32 mouse cellular contexts compared by ENCODE assay signal in genomic region chr5:74730601-74731000, GRCm38 (mm10).
"Had no signal": no experiment of that assay in that cellular context is flagged by ENCODE, and none has a peak within 500 bp of the region (broad histone marks: within the 10 kb centered on the region; RNA-seq: fewer than 3 reads in every experiment).

No protein-coding gene starts in this region.

- H3K27me3 ChIP-seq: hindbrain, embryonic 12.5 days; hindbrain, embryonic 13.5 days; hindbrain, embryonic 15.5 days; kidney, embryonic 15.5 days had no signal

- H3K9ac ChIP-seq: heart, embryonic 12.5 days; heart, embryonic 13.5 days; heart, embryonic 15.5 days; hindbrain, embryonic 12.5 days; hindbrain, embryonic 13.5 days; hindbrain, embryonic 14.5 days; hindbrain, embryonic 15.5 days; kidney, embryonic 15.5 days had no signal

- H3K4me3 ChIP-seq: heart, embryonic 10.5 days; heart, embryonic 12.5 days; heart, embryonic 13.5 days; heart, embryonic 15.5 days; hindbrain, embryonic 10.5 days; hindbrain, embryonic 12.5 days; hindbrain, embryonic 13.5 days; hindbrain, embryonic 15.5 days; kidney, embryonic 15.5 days; layer of hippocampus, adult 2 months; left cerebral cortex, adult 2 months had no signal

- H3K9me3 ChIP-seq: heart, embryonic 10.5 days; heart, embryonic 12.5 days; heart, embryonic 13.5 days; heart, embryonic 15.5 days; hindbrain, embryonic 10.5 days; hindbrain, embryonic 12.5 days; hindbrain, embryonic 13.5 days; hindbrain, embryonic 15.5 days; kidney, embryonic 15.5 days had no signal

- H3K4me2 ChIP-seq: heart, embryonic 12.5 days; heart, embryonic 13.5 days; heart, embryonic 15.5 days; hindbrain, embryonic 12.5 days; hindbrain, embryonic 13.5 days; hindbrain, embryonic 14.5 days; hindbrain, embryonic 15.5 days; kidney, embryonic 15.5 days had no signal

- H3K36me3 ChIP-seq: heart, embryonic 10.5 days; heart, embryonic 12.5 days; heart, embryonic 13.5 days; heart, embryonic 15.5 days; hindbrain, embryonic 10.5 days; hindbrain, embryonic 12.5 days; hindbrain, embryonic 13.5 days; hindbrain, embryonic 15.5 days; kidney, embryonic 15.5 days had no signal

- DNase-seq: heart, postnatal 10 days; heart, postnatal 14 days; heart, postnatal 36 days; heart, postnatal 4 days; kidney, adult 11 months; kidney, adult 18-20 months; kidney, adult 2 months; kidney, adult 8-10 months; kidney, adult 9 months; kidney, postnatal 10 days; kidney, postnatal 14 days; kidney, postnatal 25 days; kidney, postnatal 36 days; kidney, postnatal 4 days; layer of hippocampus, adult 9-11 months; layer of hippocampus, postnatal 36 days had no signal

- ATAC-seq: hindbrain, embryonic 16.5 days; hindbrain, postnatal 0 days; inflammation-experienced regulatory T-cells, adult 6 months had no signal

- H3K27ac ChIP-seq: heart, embryonic 10.5 days; heart, embryonic 13.5 days; heart, embryonic 15.5 days; hindbrain, embryonic 10.5 days; hindbrain, embryonic 12.5 days; hindbrain, embryonic 13.5 days; hindbrain, embryonic 14.5 days; hindbrain, embryonic 15.5 days; hindbrain, postnatal 0 days; kidney, embryonic 15.5 days; kidney, postnatal 0 days; layer of hippocampus, adult 2 months; left cerebral cortex, adult 2 months had no signal
